Mouse (Mus musculus) liver, embryonic 15.5 days (tissue): ENCODE results near the gene Cnpy2. TPM values are rescaled to one million over a fixed set of nuclear protein-coding genes. Genes with fewer than 3 reads are reported as not detected.

Source experiments
- polyA plus RNA-seq: library from polyadenylated mRNA; unstranded; fragments of >200 nt; fragmentation: Nextera tagmentation; extraction: Ambion mirVana; gene quantifications from 2 replicates; pipeline ENCODE4 v1.2.1, GENCODE M21; 2015

Cnpy2 gene
- polyA plus RNA-seq, 1 experiment from 2014 or later, result 85.8 TPM

Other genes with a start within 250 kb of the Cnpy2 start
- gene Atp5b, start 239.2 kb upstream of the Cnpy2 start, polyA plus RNA-seq, result 1,834 and 1,894 TPM in 2 replicates
- gene Baz2a, start 230.9 kb upstream of the Cnpy2 start, polyA plus RNA-seq, result 6.8 and 7.0 TPM in 2 replicates
- 6.7 and 6.9 TPM in 2 replicates for gene Rbms2, start 142.2 kb upstream of the Cnpy2 start, polyA plus RNA-seq
- 10.1 and 15.5 TPM in 2 replicates for gene Gls2, start 128.0 kb upstream of the Cnpy2 start, polyA plus RNA-seq
- 26.2 and 29.0 TPM in 2 replicates for gene Spryd4, start 110.7 kb upstream of the Cnpy2 start, polyA plus RNA-seq
- not detected in 2 replicates for gene Mip, start 96.6 kb upstream of the Cnpy2 start, polyA plus RNA-seq
- 24.4 and 26.2 TPM in 2 replicates for gene Timeless, start 90.4 kb upstream of the Cnpy2 start, polyA plus RNA-seq
- 1.1 and 1.3 TPM in 2 replicates for gene Apon, start 68.4 kb upstream of the Cnpy2 start, polyA plus RNA-seq
- gene Apof, start 53.8 kb upstream of the Cnpy2 start, polyA plus RNA-seq, result 147 and 195 TPM in 2 replicates
- gene Stat2, start 51.9 kb upstream of the Cnpy2 start, polyA plus RNA-seq, result 6.8 and 8.4 TPM in 2 replicates
- gene Il23a, start 23.7 kb upstream of the Cnpy2 start, polyA plus RNA-seq, result not detected in 2 replicates
- 12.9 and 14.3 TPM in 2 replicates for gene Pan2, start 19.1 kb upstream of the Cnpy2 start, polyA plus RNA-seq
- gene Cs, start 15.3 kb downstream of the Cnpy2 start, polyA plus RNA-seq, result 115 and 121 TPM in 2 replicates
- 4.6 and 5.2 TPM in 2 replicates for gene Coq10a, start 46.5 kb downstream of the Cnpy2 start, polyA plus RNA-seq
- gene Ankrd52, start 54.7 kb downstream of the Cnpy2 start, polyA plus RNA-seq, result 4.9 and 5.6 TPM in 2 replicates
- gene Slc39a5, start 78.8 kb downstream of the Cnpy2 start, polyA plus RNA-seq, result 69.9 and 90.8 TPM in 2 replicates
- 35.3 and 37.5 TPM in 2 replicates for gene Nabp2, start 89.0 kb downstream of the Cnpy2 start, polyA plus RNA-seq
- gene Rnf41, start 89.2 kb downstream of the Cnpy2 start, polyA plus RNA-seq, result 8.5 and 9.6 TPM in 2 replicates
- 23.5 and 23.6 TPM in 2 replicates for gene Smarcc2, start 136.8 kb downstream of the Cnpy2 start, polyA plus RNA-seq
- gene Myl6, start 171.7 kb downstream of the Cnpy2 start, polyA plus RNA-seq, result 483 and 484 TPM in 2 replicates
- 1.4 and 1.7 TPM in 2 replicates for gene Myl6b, start 176.2 kb downstream of the Cnpy2 start, polyA plus RNA-seq
- gene Esyt1, start 203.4 kb downstream of the Cnpy2 start, polyA plus RNA-seq, result 11.8 and 12.6 TPM in 2 replicates
- gene Zc3h10, start 225.3 kb downstream of the Cnpy2 start, polyA plus RNA-seq, result 4.9 and 5.8 TPM in 2 replicates
- 1,944 and 2,155 TPM in 2 replicates for gene Rpl41, start 226.8 kb downstream of the Cnpy2 start, polyA plus RNA-seq
- 118 and 119 TPM in 2 replicates for gene Pa2g4, start 243.5 kb downstream of the Cnpy2 start, polyA plus RNA-seq